Mouse (Mus musculus) frontal cortex, adult (tissue): ENCODE data around the gene Borcs7.

ENCODE experiments used
- ATAC-seq: cut with Nextera tagmentation; 2 replicates; pipeline ENCODE4 v1.9.2; 2017; ENCODE audit warnings: mild to moderate bottlenecking, moderate library complexity, mixed read lengths; ENCODE audit not compliant: low TSS enrichment

The Borcs7 gene

GRCm38 (mm10) chr19:46689460-46690372 is at the start of gene Borcs7:
Gene Borcs7 (plus strand): TSS chr19:46689906.
- ATAC-seq, result peak; percentile 99

GRCm38 (mm10) chr19:46640780-46641179 is 48.9 kb upstream of the Borcs7 start:
- no peak for ATAC-seq

- ATAC-seq, result no peak
Measured at GRCm38 (mm10) chr19:46641420-46642085, 48.2 kb upstream of the Borcs7 start.

GRCm38 (mm10) chr19:46642136-46642753 is 47.5 kb upstream of the Borcs7 start:
- ATAC-seq, result no peak

GRCm38 (mm10) chr19:46643236-46643635 is 46.5 kb upstream of the Borcs7 start:
- no peak for ATAC-seq

- no peak for ATAC-seq
Measured at GRCm38 (mm10) chr19:46644343-46644792, 45.3 kb upstream of the Borcs7 start.

- no peak for ATAC-seq
Measured at GRCm38 (mm10) chr19:46644793-46645602, 44.7 kb upstream of the Borcs7 start.

GRCm38 (mm10) chr19:46646041-46646481 is 43.6 kb upstream of the Borcs7 start:
- no peak for ATAC-seq

GRCm38 (mm10) chr19:46647254-46647653 is 42.5 kb upstream of the Borcs7 start:
- ATAC-seq, result no peak

- ATAC-seq, result no peak
Measured at GRCm38 (mm10) chr19:46647850-46648249, 41.9 kb upstream of the Borcs7 start.

- ATAC-seq, result no peak
Measured at GRCm38 (mm10) chr19:46648565-46648964, 41.1 kb upstream of the Borcs7 start.

GRCm38 (mm10) chr19:46653188-46653587 is 36.5 kb upstream of the Borcs7 start:
- ATAC-seq, result no peak

GRCm38 (mm10) chr19:46653616-46654235 is 36.0 kb upstream of the Borcs7 start:
- no peak for ATAC-seq

GRCm38 (mm10) chr19:46655626-46656025 is 34.1 kb upstream of the Borcs7 start:
- ATAC-seq, result no peak

- no peak for ATAC-seq
Measured at GRCm38 (mm10) chr19:46656151-46656840, 33.4 kb upstream of the Borcs7 start.

GRCm38 (mm10) chr19:46657339-46658020 is 32.2 kb upstream of the Borcs7 start:
- no peak for ATAC-seq

- ATAC-seq, result no peak
Measured at GRCm38 (mm10) chr19:46658348-46658747, 31.4 kb upstream of the Borcs7 start.

- no peak for ATAC-seq
Measured at GRCm38 (mm10) chr19:46658851-46659250, 30.9 kb upstream of the Borcs7 start.

- ATAC-seq, result no peak
Measured at GRCm38 (mm10) chr19:46661511-46661910, 28.2 kb upstream of the Borcs7 start.

- ATAC-seq, result no peak
Measured at GRCm38 (mm10) chr19:46662214-46662613, 27.5 kb upstream of the Borcs7 start.
